Mouse (Mus musculus): ENCODE data around the gene Mrgprg.

Mrgprg gene

GRCm38 (mm10) chr7:143755357-143756124 lies 11.3 kb downstream of the Mrgprg start:
- no peak for DNase-seq

GRCm38 (mm10) chr7:143753990-143754715 lies 12.6 kb downstream of the Mrgprg start:
- DNase-seq, result peak; percentile 73

- DNase-seq, result no peak
Observed at GRCm38 (mm10) chr7:143752606-143753005, 14.2 kb downstream of the Mrgprg start.

DNA sequence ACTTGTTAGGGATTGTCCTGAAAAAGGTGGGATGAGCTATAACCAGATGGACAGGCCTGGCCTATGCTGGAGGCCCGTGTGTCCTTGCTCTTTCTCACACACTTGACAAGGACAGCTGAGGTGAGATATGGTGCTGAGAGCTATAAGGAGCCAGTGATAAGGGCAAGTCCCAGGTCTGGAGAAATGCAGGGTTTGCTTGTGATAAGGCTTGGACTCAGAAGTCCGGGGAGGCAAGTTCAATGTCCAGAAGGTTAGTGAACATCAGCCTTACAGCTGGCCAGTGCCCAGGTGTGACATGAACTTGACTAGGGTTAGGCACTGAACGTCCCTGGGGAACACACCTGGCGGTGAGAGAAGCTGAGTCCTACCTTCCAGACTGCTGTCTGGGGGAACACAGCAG lies 14.7 kb downstream of the Mrgprg start:
- DNase-seq, result no peak

GRCm38 (mm10) chr7:143751380-143751779 lies 15.4 kb downstream of the Mrgprg start:
- DNase-seq, result no peak

GRCm38 (mm10) chr7:143749045-143749444 lies 17.7 kb downstream of the Mrgprg start:
- no peak for DNase-seq

- DNase-seq, result peak; percentile 82
Observed at GRCm38 (mm10) chr7:143748041-143748868, 18.5 kb downstream of the Mrgprg start.

DNA sequence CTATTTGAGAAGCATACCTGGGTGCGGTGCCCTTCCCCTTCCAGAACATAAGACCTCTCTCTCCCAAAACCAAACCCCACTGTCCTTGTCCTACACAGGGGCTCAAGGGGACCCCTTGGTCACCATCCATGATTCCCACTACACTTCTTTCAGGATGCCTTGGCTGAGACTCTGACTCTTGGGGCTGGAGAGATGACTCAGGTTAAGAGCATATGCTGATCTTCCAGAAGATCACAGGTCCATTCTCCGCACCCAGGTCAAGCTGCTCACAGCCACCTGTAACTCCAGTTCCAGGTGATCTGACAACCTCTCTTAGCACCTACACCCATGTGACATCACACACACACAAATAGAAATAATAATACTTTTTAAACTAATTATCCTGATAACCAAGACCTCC lies 26.1 kb downstream of the Mrgprg start:
- DNase-seq, result no peak

DNA sequence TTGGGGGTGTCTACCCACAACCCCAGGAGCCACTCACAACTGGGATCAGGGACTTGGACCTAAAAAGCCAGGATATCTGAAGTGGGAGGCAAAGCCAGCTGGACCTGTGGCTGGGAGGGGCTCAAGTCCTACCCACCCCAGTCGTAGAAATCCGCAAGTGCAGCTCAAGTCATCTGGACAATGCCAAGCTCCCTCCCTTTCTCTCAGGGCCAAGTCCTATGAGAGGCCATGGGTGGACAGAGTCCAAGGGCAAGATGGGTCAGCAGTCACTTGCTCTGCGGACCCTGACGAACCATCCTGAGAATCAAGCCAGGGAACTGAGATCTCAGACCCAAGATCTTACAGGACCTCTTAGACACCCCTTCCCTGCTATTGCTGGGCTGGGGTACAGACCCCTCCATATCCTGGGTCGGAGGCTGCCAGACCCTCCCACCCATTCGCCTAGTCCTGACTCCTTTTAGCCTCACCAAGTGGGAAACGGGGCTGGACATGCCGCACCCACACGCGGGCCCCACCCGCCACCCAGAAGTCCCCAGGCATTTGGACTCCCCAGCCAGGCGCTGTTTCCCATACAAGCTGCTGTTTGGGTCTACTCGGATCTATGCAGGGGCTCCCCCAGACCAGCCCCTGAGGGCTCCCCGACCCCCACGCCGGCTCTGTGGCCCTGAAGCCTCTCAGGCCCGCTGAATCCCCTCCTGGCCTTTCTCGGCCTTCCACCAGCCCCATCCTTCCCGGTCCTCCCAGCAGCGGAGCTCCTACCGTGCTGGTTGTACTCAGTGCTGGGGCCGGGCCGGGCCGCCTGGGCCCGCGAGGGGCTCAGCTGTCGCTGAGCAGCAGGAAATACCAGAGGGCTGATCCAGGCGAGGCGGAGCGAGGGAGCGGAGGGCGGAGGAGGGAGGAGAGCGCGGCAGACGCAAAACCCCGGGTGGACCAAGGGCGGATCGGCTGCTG lies 27.0 kb downstream of the Mrgprg start:
- peak; percentile 70 for DNase-seq

DNA sequence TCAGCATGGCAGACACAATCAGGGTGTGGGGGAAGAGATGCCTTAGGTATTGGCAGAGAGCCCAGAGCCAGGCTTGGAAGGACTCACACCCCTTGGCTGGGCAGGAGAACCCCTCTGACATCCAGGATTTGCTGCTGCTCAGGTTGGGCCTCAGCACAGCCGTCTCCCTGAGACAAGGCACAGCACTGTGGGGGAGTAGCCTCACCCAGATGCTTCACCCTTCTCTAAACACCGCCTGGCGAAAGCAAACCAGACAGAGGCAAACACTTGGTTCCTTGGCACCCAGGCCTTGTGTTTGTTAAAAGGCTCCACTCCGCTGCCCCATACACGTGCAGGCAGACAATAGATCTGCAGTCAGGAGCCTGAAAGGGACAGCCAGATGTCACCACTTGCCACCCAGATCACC lies 28.2 kb downstream of the Mrgprg start:
- DNase-seq, result no peak

GRCm38 (mm10) chr7:143738194-143738593 lies 28.6 kb downstream of the Mrgprg start:
- DNase-seq, result no peak

- DNase-seq, result no peak
Observed at GRCm38 (mm10) chr7:143733746-143734145, 33.0 kb downstream of the Mrgprg start.

DNA sequence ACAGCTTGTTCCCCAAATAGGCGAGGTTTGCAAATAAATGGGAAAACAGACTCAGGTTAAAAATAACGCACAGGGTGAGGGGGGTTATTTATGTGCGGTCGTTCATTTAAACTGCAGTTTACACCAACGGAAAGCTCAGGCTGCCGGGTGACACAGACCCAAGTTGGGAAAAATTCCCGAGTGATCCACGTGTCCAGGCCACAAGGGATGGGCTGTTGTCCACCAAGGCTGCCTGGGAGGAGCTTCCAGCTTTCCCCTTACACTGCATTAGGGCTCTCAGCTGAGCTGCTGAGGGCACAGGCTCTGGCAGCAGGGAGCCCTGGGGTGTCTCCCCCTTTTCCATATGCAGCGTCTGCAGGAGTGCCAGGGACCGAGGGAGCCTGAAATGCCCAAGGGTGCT lies 36.9 kb downstream of the Mrgprg start:
- no peak for DNase-seq

DNA sequence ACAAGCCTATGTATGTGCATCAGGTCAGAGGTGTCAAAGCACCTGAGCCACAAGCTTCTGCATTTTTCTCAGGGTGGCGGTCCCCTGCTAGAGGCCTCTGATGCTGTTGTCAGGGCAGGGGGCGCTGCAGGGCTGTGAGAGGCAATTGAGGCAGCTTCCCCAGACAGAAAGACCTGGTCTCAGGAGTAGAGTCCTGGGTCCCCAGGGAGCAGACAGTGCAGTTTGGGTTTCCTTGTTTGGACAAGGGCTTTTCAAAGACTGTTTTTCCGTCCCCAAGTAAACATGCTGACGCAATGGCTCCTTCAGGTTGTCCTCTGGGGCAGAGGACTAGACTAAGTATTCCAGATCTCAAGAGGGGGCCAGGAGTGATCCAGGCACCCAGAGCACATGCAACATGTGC lies 40.4 kb downstream of the Mrgprg start:
- DNase-seq, result no peak

DNA sequence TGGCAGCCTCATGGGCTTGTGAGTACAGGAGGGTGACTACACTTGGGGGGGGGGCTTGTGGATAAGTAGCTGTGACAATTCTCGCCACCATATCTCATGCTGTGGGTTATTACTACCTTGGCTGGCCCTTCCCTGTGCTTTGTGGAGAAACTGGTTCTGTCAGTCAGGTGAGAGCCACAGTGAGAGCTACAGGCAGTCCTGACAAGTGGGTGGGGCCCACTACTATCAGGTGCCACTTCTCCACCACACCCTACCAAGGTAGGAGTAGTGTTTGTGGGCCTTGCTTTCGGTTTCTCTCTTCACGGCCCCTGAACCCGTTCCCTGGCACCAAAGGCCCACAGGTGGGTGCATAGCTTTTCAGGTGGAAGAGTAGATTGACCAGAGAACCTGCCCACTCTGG lies 43.0 kb downstream of the Mrgprg start:
- no peak for DNase-seq

DNA sequence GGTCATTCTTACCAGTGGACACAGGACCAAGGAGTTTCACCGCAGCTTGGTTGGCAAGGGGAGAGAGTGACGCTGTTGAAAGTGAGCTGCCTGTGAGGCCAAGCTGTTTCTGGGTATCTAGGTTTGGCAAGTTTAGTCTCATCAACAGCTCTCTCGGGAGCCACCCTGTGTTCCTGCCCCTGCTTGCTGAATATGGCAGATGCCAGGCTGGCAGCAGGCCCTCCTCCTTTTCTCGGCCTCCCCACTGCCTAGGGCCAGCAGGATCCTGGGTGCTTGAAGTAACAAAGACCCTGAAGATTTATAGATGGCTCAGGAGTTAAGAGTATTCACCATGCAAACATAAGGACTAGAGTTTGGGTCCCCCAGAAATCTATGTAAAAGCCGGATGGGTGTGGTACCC lies 44.1 kb downstream of the Mrgprg start:
- no peak for DNase-seq

DNA sequence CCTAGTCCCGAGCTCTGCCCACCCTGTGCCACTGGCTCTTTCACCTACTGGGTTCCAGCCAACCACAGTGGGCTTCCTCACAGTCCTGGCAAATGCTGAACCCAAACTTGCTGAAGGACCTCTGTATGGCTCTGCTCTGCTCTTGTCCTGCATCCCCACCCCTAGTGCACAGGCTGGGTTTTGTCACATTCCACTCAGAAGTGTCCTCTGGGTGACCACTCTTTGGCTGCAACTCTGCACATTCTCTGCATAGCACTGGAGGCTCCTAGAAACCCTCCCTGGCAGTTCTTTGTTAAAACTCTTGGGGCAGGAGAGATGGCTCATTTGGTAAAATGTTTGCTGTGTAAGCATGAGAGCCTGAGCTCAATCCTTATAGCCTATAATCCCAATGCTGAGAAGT lies 49.0 kb downstream of the Mrgprg start:
- no peak for DNase-seq
